Mouse (Mus musculus) liver, embryonic 14.5 days (tissue): Measurements from ENCODE around the gene Tnfsf12. TPM values are rescaled to one million over a fixed set of nuclear protein-coding genes. Genes with fewer than 3 reads are reported as not detected.

Experiments used
- ATAC-seq: fragments of 200-750 bp; cut with Nextera tagmentation; 2 replicates; pipeline ENCODE4 v1.8.0; 2017; ENCODE audit warnings: moderate number of reproducible peaks, mild to moderate bottlenecking, moderate library complexity; ENCODE audit not compliant: insufficient read depth
- DNase-seq, 3 experiments: peaks; one replicate each; pipeline ENCODE4 v3.0.0-alpha.2; 2012 to 2013; ENCODE audit warnings: low read depth in 3 of 3, low spot score in 3 of 3
- H3K27ac ChIP-seq: fragments of 300-500 bp; sonication (generic); 2 replicates; pipeline ENCODE4 v1.5.1; 2014; ENCODE audit warnings: moderate library complexity, mild to moderate bottlenecking, control low read depth, inconsistent platforms
- H3K27me3 ChIP-seq: fragments of 300-500 bp; sonication (generic); 2 replicates; pipeline ENCODE4 v1.6.1; 2014; ENCODE audit warnings: mild to moderate bottlenecking, low read length, moderate library complexity; ENCODE audit not compliant: control insufficient read depth, insufficient read depth
- H3K36me3 ChIP-seq: fragments of 300-500 bp; sonication (generic); replicated peaks from 2 replicates; pipeline ENCODE4 v1.6.1; 2014; ENCODE audit warnings: low read depth; ENCODE audit not compliant: control insufficient read depth, insufficient read depth
- H3K4me1 ChIP-seq, 2 experiments: fragments of 200-500 bp in 1 of 2; fragments of 300-500 bp in 1 of 2; sonication (generic) in 1 of 2; replicated peaks; 2 replicates each; pipeline ENCODE4 v1.6.1; 2012 to 2014; ENCODE audit warnings: antibody characterized with exemption in 1 of 2, inconsistent platforms in 1 of 2, low read length in 1 of 2; ENCODE audit not compliant: control insufficient read depth in 2 of 2, insufficient read depth in 2 of 2
- H3K4me2 ChIP-seq: fragments of 300-500 bp; sonication (generic); 2 replicates; pipeline ENCODE4 v1.6.1; 2014; ENCODE audit warnings: low read depth, mild to moderate bottlenecking, control low read depth, moderate library complexity
- H3K4me3 ChIP-seq, 2 experiments: fragments of 200-500 bp in 1 of 2; fragments of 300-500 bp in 1 of 2; sonication (generic) in 1 of 2; 2 replicates each; pipeline ENCODE4 v1.5.1; 2012 to 2014; ENCODE audit warnings: low read depth in 2 of 2, low read length in 2 of 2, mild to moderate bottlenecking in 2 of 2, control low read depth in 1 of 2, inconsistent platforms in 1 of 2, moderate library complexity in 1 of 2; ENCODE audit not compliant: insufficient read depth in 1 of 2
- H3K9ac ChIP-seq: fragments of 300-500 bp; sonication (generic); replicated peaks from 2 replicates; pipeline ENCODE4 v1.6.1; 2014; ENCODE audit warnings: mild to moderate bottlenecking, control low read depth, moderate library complexity
- H3K9me3 ChIP-seq: fragments of 300-500 bp; sonication (generic); 2 replicates; pipeline ENCODE4 v1.6.1; 2016; ENCODE audit warnings: low read length, mixed read lengths; ENCODE audit not compliant: control insufficient read depth
- CTCF ChIP-seq: IDR thresholded peaks from 2 replicates; pipeline ENCODE4 v1.5.1; 2016; ENCODE audit warnings: antibody characterized with exemption, low read depth, control low read depth
- EP300 ChIP-seq: IDR thresholded peaks from 2 replicates; pipeline ENCODE4 v1.6.1; 2016; ENCODE audit warnings: antibody characterized with exemption, low read depth
- WGBS: fragments of 180-500 bp; shearing (Covaris S2); extraction: QIAGEN DNeasy Blood & Tissue Kit; methylation state at CpG from one replicate; pipeline ENCODE4 v1.1.7; 2014; ENCODE audit not compliant: insufficient replicate concordance; 5-methylcytosine and 5-hydroxymethylcytosine counted together
- polyA plus RNA-seq, 2 experiments: library from polyadenylated mRNA; depleted of rRNA in 1 of 2; stranded (reverse) in 1 of 2; unstranded in 1 of 2; fragments of >200 nt; fragmentation: Nextera tagmentation in 1 of 2; extraction: Ambion mirVana in 1 of 2; gene quantifications; 2 replicates each; pipeline versions ENCODE4 v1.2.1 to v1.2.3; 2012 to 2014

Gene Tnfsf12
- polyA plus RNA-seq, 2 experiments, result 3.1 to 4.3 TPM

DNA sequence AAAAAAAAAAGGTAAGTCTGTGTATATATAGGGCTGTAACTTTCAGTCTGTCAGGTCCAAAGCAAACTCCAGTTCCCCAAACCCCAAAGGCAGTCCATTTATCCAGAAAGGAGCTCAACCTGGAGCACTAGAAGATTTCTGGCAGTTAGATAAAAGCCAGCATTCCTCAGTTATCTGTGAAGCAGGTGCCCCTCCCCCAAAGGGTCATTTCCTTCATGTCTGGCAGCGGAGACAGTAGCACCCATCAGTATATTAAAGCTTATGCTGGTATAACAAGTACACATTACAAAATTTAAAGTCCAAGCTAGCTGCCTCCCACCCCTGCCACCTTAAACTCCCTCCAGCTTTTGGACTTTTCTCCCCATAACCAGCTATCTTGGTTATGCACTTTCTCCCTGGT lies 3.9 kb upstream of the Tnfsf12 start:
- WGBS, result 25% methylated on average over 1 of the region's 1 CpGs
- Histone ChIP-seq H3K4me1 (peaks cover 0 to 8% of the 10 kb centered on the region in 2 experiments; a peak in 2 of 4 replicates), H3K9me3 (no peaks in the 10 kb centered on the region), H3K4me3 (no peak overlapping the region), H3K9ac (no peak overlapping the region), H3K27me3 (no peaks in the 10 kb centered on the region), H3K4me2 (no peak overlapping the region), H3K36me3 (no peaks in the 10 kb centered on the region), H3K27ac (no peak overlapping the region)
- TF ChIP-seq EP300, result no peak
- no peak for TF ChIP-seq CTCF
- DNase-seq (no peak), ATAC-seq (no peak)

DNA sequence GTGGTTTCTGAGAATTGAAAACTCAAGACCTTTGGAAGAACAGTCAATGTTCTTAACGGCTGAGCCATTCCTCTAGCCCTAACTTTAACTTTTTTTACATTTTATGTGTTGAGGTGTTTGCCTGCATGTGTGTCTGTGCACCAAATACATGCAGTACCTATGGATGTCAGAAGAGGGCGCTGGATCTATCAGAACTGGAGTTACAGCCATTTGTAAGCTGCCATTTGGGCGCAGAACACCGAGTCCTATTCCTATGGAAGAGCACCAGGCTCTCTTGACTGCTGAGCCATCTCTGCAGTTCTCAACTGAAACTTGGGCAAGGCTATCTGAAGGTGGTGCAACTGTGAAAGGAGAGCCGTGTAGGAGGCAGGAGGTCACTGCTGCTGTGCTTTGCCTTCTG lies 2.9 kb upstream of the Tnfsf12 start:
- H3K9ac ChIP-seq, result no peak overlapping the region
- H3K36me3 ChIP-seq, result no peaks in the 10 kb centered on the region
- H3K4me2 ChIP-seq, result no peak overlapping the region
- H3K9me3 ChIP-seq, result no peaks in the 10 kb centered on the region
- no peak overlapping the region for H3K4me3 ChIP-seq
- H3K27me3 ChIP-seq, result no peaks in the 10 kb centered on the region
- ATAC-seq (no peak), DNase-seq (no peak)
- 65% methylated on average over 5 of the region's 5 CpGs for WGBS
- TF ChIP-seq CTCF, result peak; percentile 51
- TF ChIP-seq EP300, result no peak; the same call in 1 of the 2 replicates
- H3K4me1 ChIP-seq, result peaks cover 0 to 8% of the 10 kb centered on the region in 2 experiments; a peak in 2 of 4 replicates
- no peak overlapping the region for H3K27ac ChIP-seq

DNA sequence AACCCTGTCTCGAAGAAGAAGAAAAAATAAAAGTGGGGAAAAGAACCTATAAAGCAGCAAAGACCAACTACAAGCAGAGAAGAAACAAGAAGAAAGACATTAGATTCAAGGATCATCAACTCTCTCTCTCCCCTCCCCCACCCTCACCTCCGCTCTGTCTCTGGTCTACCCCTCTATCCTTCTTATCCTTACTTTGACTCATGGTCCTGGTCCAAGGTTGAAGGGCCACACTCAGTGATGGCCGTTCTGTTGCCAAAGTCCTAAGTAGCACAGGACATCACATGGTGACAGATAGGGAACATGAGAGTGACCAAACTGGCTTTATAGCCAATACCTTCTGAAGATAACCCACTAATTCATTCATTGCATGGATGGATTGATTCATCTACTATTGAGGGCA lies 1.7 kb upstream of the Tnfsf12 start:
- Histone ChIP-seq H3K27me3 (no peaks in the 10 kb centered on the region), H3K4me3 (no peak overlapping the region), H3K9me3 (no peaks in the 10 kb centered on the region), H3K9ac (no peak overlapping the region), H3K4me2 (no peak overlapping the region), H3K27ac (no peak overlapping the region), H3K36me3 (no peaks in the 10 kb centered on the region), H3K4me1 (peaks cover 0 to 11% of the 10 kb centered on the region in 2 experiments; a peak in 2 of 4 replicates)
- TF ChIP-seq EP300, result no peak
- TF ChIP-seq CTCF, result no peak
- no peak for ATAC-seq
- DNase-seq, result no peak
- WGBS, result 65% methylated on average over 3 of the region's 3 CpGs

DNA sequence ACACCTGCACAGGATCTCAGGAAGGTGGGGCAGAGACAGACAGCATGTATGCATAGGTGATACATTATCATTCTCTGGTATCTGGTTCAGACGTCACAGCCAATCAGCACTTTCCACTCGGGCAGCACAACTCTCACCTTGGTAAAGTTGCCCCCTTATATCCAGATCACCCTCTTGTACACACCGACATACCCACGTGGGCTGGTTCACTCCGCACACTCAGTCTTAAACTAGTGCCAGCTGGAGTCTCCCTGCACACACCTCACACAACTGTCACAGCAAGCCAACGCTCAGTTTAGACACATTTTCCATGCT lies 646 bp downstream of the Tnfsf12 start:
- no peaks in the 10 kb centered on the region for H3K36me3 ChIP-seq
- H3K4me3 ChIP-seq, result peak overlapping the region; percentile 22 to 52
- DNase-seq (no peak), ATAC-seq (no peak)
- H3K4me1 ChIP-seq, result peaks cover 0 to 14% of the 10 kb centered on the region in 2 experiments; a peak in 2 of 4 replicates
- H3K27me3 ChIP-seq, result no peaks in the 10 kb centered on the region
- H3K9ac ChIP-seq, result no peak overlapping the region
- H3K27ac ChIP-seq, result no peak overlapping the region
- no peaks in the 10 kb centered on the region for H3K9me3 ChIP-seq
- H3K4me2 ChIP-seq, result peak overlapping the region; percentile 60
- 47% methylated on average over 6 of the region's 6 CpGs for WGBS
- TF ChIP-seq CTCF (no peak), EP300 (no peak)

DNA sequence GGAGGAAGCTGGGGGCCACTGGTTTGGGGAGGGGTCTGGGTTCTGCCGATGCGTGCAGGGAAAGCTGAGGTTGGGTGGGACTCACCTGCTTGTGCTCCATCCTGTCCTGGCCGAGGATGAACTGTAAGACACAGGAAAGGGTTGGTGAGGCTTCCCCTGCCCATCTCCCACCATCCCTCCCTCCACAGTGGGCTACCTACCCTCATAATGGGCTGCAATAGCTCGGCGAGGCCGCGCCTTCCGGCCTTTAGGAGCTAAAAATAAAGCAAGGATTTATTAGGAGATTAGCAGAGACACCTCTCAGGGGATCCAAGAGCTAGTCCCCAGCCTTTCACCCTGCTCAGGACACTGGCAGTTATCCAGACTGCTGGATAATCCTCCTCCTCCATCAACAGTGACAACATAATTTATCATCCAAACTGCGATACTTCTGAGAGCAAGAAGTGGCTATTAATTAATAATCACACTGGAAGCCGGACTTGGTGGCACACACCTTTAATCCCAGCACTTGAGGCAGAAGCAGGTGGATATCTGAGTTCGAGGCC lies 2.2 kb downstream of the Tnfsf12 start:
- Histone ChIP-seq H3K4me2 (no peak overlapping the region), H3K9ac (no peak overlapping the region), H3K4me1 (peaks cover 0 to 9% of the 10 kb centered on the region in 2 experiments; a peak in 2 of 4 replicates), H3K4me3 (no peak overlapping the region), H3K36me3 (no peaks in the 10 kb centered on the region), H3K9me3 (no peaks in the 10 kb centered on the region), H3K27me3 (no peaks in the 10 kb centered on the region), H3K27ac (no peak overlapping the region)
- 49% methylated on average over 11 of the region's 11 CpGs for WGBS
- DNase-seq, result no peak
- ATAC-seq, result no peak
- TF ChIP-seq EP300, result no peak
- TF ChIP-seq CTCF, result no peak
